Mouse (Mus musculus): Measurements from ENCODE around the gene Pole2.

- no peak for TF ChIP-seq GATA1 (IDR thresholded peaks at IDR 0.05; ENCODE audit: low read length)
- no peak for TF ChIP-seq TAL1 (IDR thresholded peaks at IDR 0.05; ENCODE audit: low read length)
These were observed 23.8 kb downstream of the Pole2 start, which contains the start of gene Gm49384 for GRCm38 (mm10) chr12:69204052-69204833.

All from erythroblast, embryonic 14.5 days (primary cell).